In genomic region chr16:33927263-33927824, GRCm38 (mm10) we compare ENCODE assay signal across 15 mouse cellular contexts. TPM values are rescaled to one million over a fixed set of nuclear protein-coding genes. Genes with fewer than 3 reads are reported as not detected.
DNase-seq lines count a peak whose midpoint lies in the region; ATAC-seq and TF ChIP-seq lines count a peak whose summit lies in the region.
"Had no signal": no experiment of that assay in that cellular context is flagged by ENCODE, and none has a peak within 500 bp of the region (broad histone marks: within the 10 kb centered on the region; RNA-seq: fewer than 3 reads in every experiment).

No protein-coding gene starts in this region.

- no peak for TF ChIP-seq CTCF in kidney, adult 2 months (conservative IDR thresholded peaks at IDR 0.05; ENCODE audit: insufficient read depth, insufficient read length, low read depth, low read length)
- TF ChIP-seq CTCF in midbrain, postnatal 0 days (IDR thresholded peaks at IDR 0.05): peak; percentile 45

- TF ChIP-seq POLR2A in kidney, adult 2 months (IDR thresholded peaks at IDR 0.05; ENCODE audit: low read depth, low read length): no peak

- no peak overlapping the region for H3K4me3 ChIP-seq in heart, embryonic 10.5 days
- no peak overlapping the region for H3K4me3 ChIP-seq in kidney, adult 2 months (ENCODE audit: insufficient read depth, low read depth, low read length)
- no peak overlapping the region for H3K4me3 ChIP-seq in midbrain, postnatal 0 days (ENCODE audit: low read depth, low read length)
- no peak overlapping the region for H3K4me3 ChIP-seq in midbrain, embryonic 10.5 days
- H3K4me3 ChIP-seq: embryonic facial prominence, embryonic 13.5 days; forebrain, embryonic 10.5 days; limb, embryonic 15.5 days; neural tube, embryonic 13.5 days had no signal

- peak; percentile 59 for DNase-seq in adrenal gland, adult 2 months
- DNase-seq in adrenal gland, postnatal 25 days: no peak
- no peak for DNase-seq in heart, embryonic 10.5 days (ENCODE audit: low spot score)
- DNase-seq in heart, adult 8-10 months (ENCODE audit: low spot score): no peak
- DNase-seq in kidney, adult 2 months: peak; percentile 85
- no peak for DNase-seq in kidney, postnatal 10 days
- DNase-seq in midbrain, postnatal 0 days (ENCODE audit: low spot score): no peak
- DNase-seq in midbrain, embryonic 10.5 days (ENCODE audit: low spot score): no peak
- DNase-seq: cerebellum, adult 18-20 months; lung, embryonic 14.5 days had no signal

- 0 out of 2 replicates have a peak, but pooled peaks cover 4% of the 10 kb centered on the region for H3K36me3 ChIP-seq in heart, embryonic 10.5 days
- no peaks in the 10 kb centered on the region for H3K36me3 ChIP-seq in kidney, adult 2 months (ENCODE audit: control insufficient read depth, insufficient read depth, low read length)
- no peaks in the 10 kb centered on the region for H3K36me3 ChIP-seq in midbrain, postnatal 0 days (ENCODE audit: insufficient read depth, low read length)
- no peaks in the 10 kb centered on the region; the same call in 1 of the 2 replicates for H3K36me3 ChIP-seq in midbrain, embryonic 10.5 days
- H3K36me3 ChIP-seq: neural tube, embryonic 13.5 days had no signal

- H3K27ac ChIP-seq in heart, embryonic 10.5 days: peak overlapping the region; percentile 67; the same call in 1 of the 2 replicates
- H3K27ac ChIP-seq in kidney, adult 2 months (ENCODE audit: insufficient read depth, low read depth, low read length): peak overlapping the region; percentile 57
- no peak overlapping the region for H3K27ac ChIP-seq in midbrain, postnatal 0 days (ENCODE audit: low read depth, low read length)
- no peak overlapping the region for H3K27ac ChIP-seq in midbrain, embryonic 10.5 days (replicated peaks)
- H3K27ac ChIP-seq: forebrain, embryonic 10.5 days; limb, embryonic 15.5 days; neural tube, embryonic 13.5 days had no signal

- H3K9me3 ChIP-seq in heart, embryonic 10.5 days: no peaks in the 10 kb centered on the region
- H3K9me3 ChIP-seq in midbrain, postnatal 0 days (ENCODE audit: low read length): no peaks in the 10 kb centered on the region
- no peaks in the 10 kb centered on the region for H3K9me3 ChIP-seq in midbrain, embryonic 10.5 days (replicated peaks)
- H3K9me3 ChIP-seq: embryonic facial prominence, embryonic 13.5 days; forebrain, embryonic 10.5 days; limb, embryonic 15.5 days; neural tube, embryonic 13.5 days had no signal

- H3K9ac ChIP-seq in midbrain, postnatal 0 days (replicated peaks; ENCODE audit: low read length, poor library complexity, severe bottlenecking): no peak overlapping the region
- H3K9ac ChIP-seq: embryonic facial prominence, embryonic 13.5 days; limb, embryonic 15.5 days; lung, embryonic 14.5 days; neural tube, embryonic 13.5 days had no signal

- ATAC-seq in midbrain, postnatal 0 days (ENCODE audit: low FRiP score): no peak
- ATAC-seq: midbrain, embryonic 16.5 days had no signal

- peaks cover 61% of the 10 kb centered on the region for H3K4me1 ChIP-seq in heart, embryonic 10.5 days
- H3K4me1 ChIP-seq in kidney, adult 2 months (ENCODE audit: control insufficient read depth, insufficient read depth, low read length): peaks cover 26% of the 10 kb centered on the region
- H3K4me1 ChIP-seq in midbrain, postnatal 0 days (ENCODE audit: insufficient read depth, low read length): no peaks in the 10 kb centered on the region
- peaks cover 3% of the 10 kb centered on the region for H3K4me1 ChIP-seq in midbrain, embryonic 10.5 days

- no peak overlapping the region for H3K4me2 ChIP-seq in midbrain, postnatal 0 days (ENCODE audit: low read depth, low read length, poor library complexity, severe bottlenecking)
- H3K4me2 ChIP-seq: embryonic facial prominence, embryonic 13.5 days; limb, embryonic 15.5 days; lung, embryonic 14.5 days; neural tube, embryonic 13.5 days had no signal

- 0 out of 2 replicates have a peak, but pooled peaks cover 3% of the 10 kb centered on the region for H3K27me3 ChIP-seq in heart, embryonic 10.5 days (ENCODE audit: insufficient read depth, poor library complexity, severe bottlenecking)
- H3K27me3 ChIP-seq in kidney, adult 2 months (replicated peaks; ENCODE audit: control insufficient read depth, insufficient read depth, low read length): no peaks in the 10 kb centered on the region
- no peaks in the 10 kb centered on the region for H3K27me3 ChIP-seq in midbrain, postnatal 0 days (ENCODE audit: insufficient read depth, low read length)
- no peaks in the 10 kb centered on the region for H3K27me3 ChIP-seq in midbrain, embryonic 10.5 days (ENCODE audit: low read depth, poor library complexity, severe bottlenecking)
- H3K27me3 ChIP-seq: embryonic facial prominence, embryonic 13.5 days; limb, embryonic 15.5 days; neural tube, embryonic 13.5 days had no signal

- WGBS in heart, embryonic 10.5 days: 65% methylated on average over 6 of the region's 6 CpGs
- WGBS in kidney, adult 2 months: 52% methylated on average over 6 of the region's 6 CpGs
- WGBS in midbrain, postnatal 0 days: 80% methylated on average over 6 of the region's 6 CpGs
- WGBS in midbrain, embryonic 10.5 days: 82% methylated on average over 6 of the region's 6 CpGs

RNA-seq across cellular contexts. Expression of gene Umps, which starts 39.5 kb away (rescaled TPM):
- total RNA-seq in adrenal gland, adult 2 months (2021): 10 to 100 TPM; 36.0 to 44.0 TPM
- 13.1 and 16.9 TPM in 2 replicates for polyA plus RNA-seq in adrenal gland, adult 2 months (2012; rRNA removed)
- total RNA-seq in adrenal gland, postnatal 25 days (2021): 48.2 and 55.5 TPM in 2 replicates
- polyA plus RNA-seq in heart, embryonic 10.5 days (2016; fragmentation: Nextera tagmentation; extraction: Ambion mirVana): 52.2 and 76.3 TPM in 2 replicates
- 1 to 10 TPM; 7.9 to 9.1 (median 8.3) TPM for total RNA-seq in heart, adult 8-10 months (2022)
- 14.9 and 16.5 TPM in 2 replicates for polyA plus RNA-seq in kidney, adult 2 months (2012; rRNA removed)
- total RNA-seq in midbrain, postnatal 0 days (2014; rRNA removed): 18.4 and 19.8 TPM in 2 replicates
- polyA plus RNA-seq in midbrain, postnatal 0 days (2015; fragmentation: Nextera tagmentation; extraction: Ambion mirVana): 22.2 and 22.5 TPM in 2 replicates
- 82.5 and 95.8 TPM in 2 replicates for polyA plus RNA-seq in midbrain, embryonic 10.5 days (2016; fragmentation: Nextera tagmentation; extraction: Ambion mirVana)

Comparison
In these comparisons a context has a peak if more than half of its experiments do, and no peak if none do; other contexts are left out.
1. DNase-seq: peak in adrenal gland, adult 2 months (single experiment) and kidney, adult 2 months (single experiment); none in adrenal gland, postnatal 25 days (single experiment), heart, embryonic 10.5 days (single experiment), heart, adult 8-10 months (single experiment), kidney, postnatal 10 days (single experiment), midbrain, postnatal 0 days (single experiment) and midbrain, embryonic 10.5 days (single experiment).
2. H3K27ac ChIP-seq: peak in heart, embryonic 10.5 days (single experiment) and kidney, adult 2 months (single experiment); none in midbrain, postnatal 0 days (single experiment) and midbrain, embryonic 10.5 days (single experiment).